Mouse (Mus musculus) spleen, adult 2 months (tissue): ENCODE data around the gene Gm32742.

Experiments used
- CTCF ChIP-seq: fragments of 200-500 bp; IDR thresholded peaks from 2 replicates; pipeline ENCODE4 v1.5.1; 2011; ENCODE audit warnings: mild to moderate bottlenecking, inconsistent platforms; ENCODE audit not compliant: insufficient read depth, insufficient read length, insufficient replicate concordance; ENCODE audit errors: extremely low read depth
- POLR2A ChIP-seq: fragments of 200-500 bp; IDR thresholded peaks from 2 replicates; pipeline ENCODE4 v1.6.1; 2011; ENCODE audit warnings: low read depth, low read length, inconsistent platforms

- peak; percentile 31; the same call in 1 of the 2 replicates for TF ChIP-seq CTCF
- no peak for TF ChIP-seq POLR2A
Measured at GRCm38 (mm10) chr9:51136985-51137384, 28.3 kb downstream of the Gm32742 start.
